Mouse (Mus musculus) naive thymus-derived CD4-positive, alpha-beta T cell, adult 2 months (primary cell): ENCODE measurements around the gene Pcdh9.

Experiments
- DNase-seq: peaks from one replicate; pipeline ENCODE4 v3.0.0-alpha.2; 2011; ENCODE audit warnings: low read depth

The Pcdh9 gene

DNA sequence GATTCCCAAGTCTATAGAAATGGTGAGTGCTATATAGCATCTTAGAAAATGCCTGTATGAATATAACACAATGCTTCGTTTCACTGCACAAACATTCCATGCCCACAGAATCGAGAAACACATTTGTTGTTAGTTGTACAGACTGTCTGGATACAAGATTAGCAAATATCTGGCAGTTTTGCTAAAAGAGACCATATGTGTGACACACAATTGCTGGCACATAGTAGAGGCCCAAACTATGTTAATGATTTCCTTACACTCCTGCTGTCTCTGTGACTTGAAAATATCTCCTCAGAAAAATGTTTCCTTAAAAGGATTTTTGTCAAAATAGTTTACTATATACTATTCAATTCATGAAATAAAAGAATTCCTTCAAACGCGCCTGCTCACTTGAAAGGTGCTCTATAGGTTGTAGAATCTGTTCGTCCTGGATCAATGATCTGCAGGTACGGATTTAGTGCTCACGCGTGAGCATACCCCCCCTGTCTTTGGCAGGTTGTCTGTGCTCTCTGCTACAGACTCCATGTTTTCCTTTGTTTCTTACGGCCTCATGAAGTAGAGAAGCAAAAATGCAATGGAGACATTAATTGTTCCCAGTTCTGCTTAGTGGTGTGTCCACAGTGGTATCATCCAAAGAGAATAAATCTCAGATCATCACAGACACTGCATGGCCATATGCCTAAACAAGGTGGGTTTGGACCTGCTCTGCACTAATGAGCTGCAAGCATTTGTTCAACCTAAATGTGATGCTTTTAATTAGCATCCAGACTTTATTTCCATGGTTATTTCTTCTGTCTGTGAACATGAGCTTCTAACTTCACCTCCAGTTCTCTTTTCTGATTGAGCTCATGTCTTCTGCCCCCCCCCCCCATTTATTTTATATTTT, 707.6 kb downstream of the Pcdh9 start:
- no peak for DNase-seq

DNA sequence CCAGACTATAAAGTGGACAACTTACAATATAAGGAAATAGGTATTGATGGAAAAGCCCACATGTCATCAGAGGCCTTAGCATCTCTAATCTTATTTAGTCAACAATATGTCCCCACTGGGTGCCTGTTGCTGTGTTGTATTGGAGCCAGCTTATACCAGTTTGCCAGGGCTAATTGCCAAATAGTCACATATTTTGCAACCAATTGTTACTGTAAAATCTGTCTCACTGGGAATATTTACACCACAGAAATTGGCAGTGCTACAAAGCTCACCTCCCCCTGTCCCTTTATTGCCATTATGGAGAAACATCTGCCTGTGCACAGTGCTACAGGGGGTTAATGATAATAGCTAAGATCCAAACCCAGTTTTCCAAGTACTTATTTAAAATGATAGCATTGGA, 721.3 kb downstream of the Pcdh9 start:
- DNase-seq: no peak

DNA sequence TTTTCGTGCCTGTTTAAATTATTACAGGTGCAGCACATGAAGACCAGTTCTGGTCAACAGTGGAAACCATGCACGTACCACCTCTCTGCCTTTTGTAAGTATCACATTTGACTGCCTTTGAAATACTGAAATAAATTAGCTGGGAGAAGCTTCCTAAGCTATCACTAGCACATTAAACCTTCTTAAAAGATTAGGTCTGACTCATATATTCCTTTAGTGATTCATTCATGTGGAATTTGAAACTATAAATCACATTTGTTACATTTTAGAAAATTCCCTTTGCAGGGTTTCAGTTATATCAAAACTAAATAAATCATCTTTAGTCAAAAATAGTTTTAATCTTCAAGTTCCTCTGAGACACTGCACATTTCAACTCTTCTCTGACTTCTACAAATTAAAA, 722.1 kb downstream of the Pcdh9 start:
- DNase-seq: no peak

DNA sequence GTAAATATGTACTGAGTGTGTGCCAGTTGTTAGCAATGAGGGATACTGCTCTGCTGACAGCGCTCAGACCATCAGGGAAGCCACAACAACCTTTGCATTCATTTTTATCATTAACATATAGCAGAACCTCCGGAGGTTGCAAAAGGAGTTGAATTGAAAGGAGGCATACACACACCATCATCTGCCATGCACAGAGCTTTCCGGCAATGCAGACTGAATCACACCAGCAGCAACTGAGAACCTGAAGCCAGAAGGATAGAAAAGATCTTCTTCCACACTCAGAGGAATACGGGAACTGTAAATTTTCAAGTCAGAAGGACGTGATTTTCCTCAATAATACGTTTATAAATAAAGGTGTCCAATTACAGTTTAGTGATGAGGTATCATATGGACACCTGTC, 747.1 kb downstream of the Pcdh9 start:
- DNase-seq: no peak

DNA sequence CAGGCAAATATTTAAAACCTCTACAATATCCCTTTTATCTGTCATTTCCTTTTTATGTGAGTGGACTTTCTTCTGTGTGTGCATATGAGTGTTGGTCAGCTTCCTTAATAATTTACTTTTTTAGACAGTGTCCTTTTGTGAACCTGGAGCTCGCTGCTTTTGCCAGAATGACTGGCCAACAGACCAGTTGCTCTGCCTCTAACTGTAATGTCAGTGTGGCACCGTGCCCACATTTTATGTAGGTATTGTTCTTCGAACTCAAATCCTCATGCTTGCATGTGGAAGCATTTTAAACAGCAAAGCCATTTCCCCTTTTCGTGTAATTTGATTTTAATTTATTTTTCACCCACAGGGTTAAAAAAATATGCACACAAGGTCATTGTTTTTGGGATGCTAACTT, 748.4 kb downstream of the Pcdh9 start:
- no peak for DNase-seq

DNA sequence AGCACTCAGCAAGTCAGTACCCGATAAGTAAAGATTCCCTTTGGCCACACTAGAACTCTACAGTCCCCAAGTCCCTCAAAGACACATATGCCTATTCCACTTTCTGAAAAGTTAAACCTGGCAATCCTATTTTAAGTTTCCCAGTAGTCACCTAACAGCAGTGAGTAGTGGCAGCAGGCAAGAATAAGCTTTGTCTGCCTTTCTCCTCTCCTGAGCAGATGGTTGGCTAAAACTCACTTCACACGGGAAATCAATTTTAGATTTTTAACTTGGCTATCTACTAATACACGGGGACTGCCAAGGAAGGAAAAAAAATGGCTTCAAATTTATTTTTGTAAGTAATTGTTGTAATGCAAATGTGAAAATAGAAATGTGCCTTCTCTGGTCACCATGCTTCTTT, 763.5 kb downstream of the Pcdh9 start:
- no peak for DNase-seq

DNA sequence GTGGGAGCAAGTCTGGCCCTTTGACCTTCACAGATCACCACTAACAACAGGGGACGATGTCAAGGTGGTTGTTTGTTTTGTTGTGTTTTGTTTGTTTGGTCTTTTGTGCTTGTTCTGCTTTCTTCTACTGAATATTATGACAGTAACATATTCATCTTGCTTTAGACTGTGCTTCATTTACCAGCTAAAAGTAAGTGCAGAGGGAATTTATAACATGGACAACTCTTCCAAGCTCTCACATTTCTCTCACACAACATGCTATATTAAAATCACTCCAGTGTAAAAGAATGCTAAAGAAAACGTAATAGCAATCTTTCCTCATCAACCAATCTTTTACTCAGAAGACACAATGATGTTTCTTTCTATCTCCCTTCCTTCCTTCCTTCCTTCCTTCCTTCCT, 787.7 kb downstream of the Pcdh9 start:
- no peak for DNase-seq

DNA sequence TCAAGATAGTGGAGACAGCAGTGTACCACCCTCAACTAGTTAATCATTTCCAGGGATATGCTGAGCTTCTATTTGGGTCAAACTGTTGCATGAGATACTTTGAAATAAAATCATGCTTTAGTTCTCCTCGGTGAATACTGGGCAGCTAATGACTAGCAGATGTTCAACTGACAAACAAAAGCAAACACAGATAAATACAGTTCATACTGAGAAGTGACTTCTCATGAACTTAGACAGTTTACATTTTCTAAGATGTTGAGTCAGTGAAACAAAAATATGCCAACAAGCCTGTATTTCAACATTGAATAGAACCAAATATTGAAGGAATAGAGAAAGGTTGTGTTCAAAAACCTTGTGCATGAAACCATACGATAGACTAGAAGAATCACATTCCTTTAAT, 795.4 kb downstream of the Pcdh9 start:
- DNase-seq: no peak

DNA sequence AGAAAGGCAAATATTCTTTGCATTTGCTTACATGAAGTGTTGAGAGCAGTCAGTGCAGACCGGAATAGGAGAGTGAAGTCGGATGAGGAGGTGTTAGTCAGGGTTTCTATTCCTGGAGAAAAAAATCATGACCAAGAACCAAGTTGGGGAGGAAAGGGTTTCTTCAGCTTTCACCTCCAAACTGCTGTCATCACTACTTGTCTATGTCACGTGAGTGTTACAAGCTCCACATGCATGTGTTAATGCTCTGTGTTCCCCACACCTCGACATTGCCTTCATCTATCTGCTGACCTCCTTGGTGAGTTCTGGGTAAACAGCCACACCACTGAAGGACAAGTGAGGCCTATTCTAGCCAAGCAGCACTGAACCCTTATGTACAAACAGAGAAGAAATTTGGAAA, 797.7 kb downstream of the Pcdh9 start:
- no peak for DNase-seq

DNA sequence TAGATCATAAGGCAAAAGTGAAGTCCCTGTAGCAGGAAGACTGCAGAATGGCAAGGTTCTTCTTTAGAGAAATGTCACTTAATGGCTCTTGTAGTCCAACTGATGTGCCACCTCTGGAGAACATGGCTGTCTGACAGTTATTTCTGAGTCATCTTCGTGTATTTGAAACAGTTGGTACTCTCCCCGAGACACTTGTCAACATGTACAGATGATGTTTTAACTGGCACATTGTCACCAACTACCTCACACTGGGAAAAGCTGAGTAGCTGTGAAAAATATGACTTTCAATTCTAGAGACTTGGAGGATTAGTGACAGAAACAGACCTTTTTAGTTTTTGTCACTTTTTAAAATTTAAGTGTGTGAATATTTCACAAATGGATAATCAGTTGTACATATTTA, 804.8 kb downstream of the Pcdh9 start:
- no peak for DNase-seq

DNA sequence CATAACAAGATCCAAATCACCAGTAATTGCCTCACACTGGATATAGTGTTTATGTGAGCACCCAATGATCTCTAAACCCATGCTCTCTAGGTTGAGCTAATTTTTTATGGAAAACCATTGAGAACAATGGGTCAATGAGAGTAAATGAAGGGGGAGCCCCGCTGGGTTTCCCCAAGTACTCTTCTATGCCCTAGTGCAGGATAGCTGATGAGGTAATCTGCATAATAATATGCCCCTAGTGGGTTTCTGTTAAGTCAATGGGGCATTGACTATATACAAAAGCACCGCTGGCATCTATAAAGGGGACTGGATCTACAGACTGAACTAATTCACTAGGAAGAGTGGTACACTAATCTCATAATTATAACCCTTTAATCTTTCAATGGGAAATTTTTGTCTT, 807.3 kb downstream of the Pcdh9 start:
- DNase-seq: no peak

DNA sequence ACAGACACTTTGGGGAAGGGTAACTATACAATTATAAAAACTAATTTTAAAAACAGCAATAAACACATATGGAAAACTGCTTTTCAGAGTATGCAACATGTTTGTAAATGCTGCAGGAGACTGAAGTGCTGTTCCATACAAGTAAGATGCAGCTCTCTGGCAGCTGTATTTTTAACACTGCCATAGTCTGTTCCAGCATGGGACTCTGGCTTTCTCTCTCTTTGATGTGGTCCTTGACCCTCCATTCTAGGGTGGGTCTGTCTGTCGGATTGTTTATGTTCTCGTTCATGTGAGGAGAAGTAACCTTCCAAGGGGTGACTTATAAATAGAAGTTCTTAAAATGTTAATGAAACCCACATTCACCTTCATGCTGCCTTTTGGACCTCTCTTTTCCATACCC, 809.6 kb downstream of the Pcdh9 start:
- DNase-seq: no peak

DNA sequence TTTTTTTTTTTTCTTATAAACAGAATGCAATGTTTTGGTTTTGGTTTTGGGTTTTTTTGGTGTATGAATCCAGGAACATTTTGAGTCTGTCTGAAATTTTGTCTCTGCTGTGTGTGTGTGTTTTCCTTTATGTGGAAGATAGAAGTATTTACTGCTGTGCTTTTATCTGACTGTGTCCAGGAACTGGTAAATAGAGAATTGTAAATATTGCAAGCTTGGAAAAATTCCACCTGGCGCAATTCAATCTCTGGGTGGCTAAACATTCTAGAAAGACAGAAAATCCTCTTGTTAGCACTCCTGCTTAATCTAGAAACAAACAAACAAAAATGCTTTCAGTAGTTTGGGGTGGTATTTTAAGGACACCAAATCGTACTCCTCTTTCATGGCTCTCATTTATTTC, 814.7 kb downstream of the Pcdh9 start:
- DNase-seq: no peak

DNA sequence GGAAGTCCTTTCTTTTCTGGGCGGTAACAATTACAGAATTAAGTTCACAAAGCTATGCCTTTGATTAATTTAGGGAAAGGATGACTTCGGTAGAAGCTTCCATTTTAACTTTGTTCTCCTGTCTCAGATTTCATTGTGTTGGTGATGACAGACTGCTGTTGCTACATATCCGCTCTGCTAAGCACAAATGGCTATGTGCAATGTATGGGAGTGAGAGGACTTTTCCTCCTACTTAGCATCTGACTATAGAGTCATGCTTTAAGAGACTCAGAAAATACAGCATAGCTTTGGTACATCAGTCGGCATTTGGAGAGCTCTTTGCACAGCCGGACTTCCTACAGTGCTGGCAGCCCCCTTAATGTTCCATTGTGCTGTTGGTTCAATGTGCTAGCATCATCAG, 818.1 kb downstream of the Pcdh9 start:
- DNase-seq: no peak

DNA sequence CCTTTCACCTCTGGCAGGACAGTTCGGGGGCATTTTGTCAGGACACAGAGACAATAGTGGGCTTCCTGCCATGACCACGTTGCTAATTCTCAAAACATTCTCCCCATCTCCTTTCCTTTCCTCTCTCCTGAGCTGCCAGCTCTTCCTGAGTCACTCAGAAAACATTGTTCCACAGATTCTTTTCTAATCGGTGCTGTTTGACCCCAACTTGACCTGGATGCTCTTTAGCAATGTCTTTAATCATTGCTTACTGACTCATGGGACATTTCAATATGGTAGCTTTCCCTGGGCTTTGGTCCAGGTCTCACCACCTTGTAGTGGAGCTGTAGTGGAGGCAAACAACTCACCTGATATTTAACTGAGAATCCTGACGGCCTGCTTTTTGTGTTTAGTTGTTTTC, 820.3 kb downstream of the Pcdh9 start:
- DNase-seq: no peak

DNA sequence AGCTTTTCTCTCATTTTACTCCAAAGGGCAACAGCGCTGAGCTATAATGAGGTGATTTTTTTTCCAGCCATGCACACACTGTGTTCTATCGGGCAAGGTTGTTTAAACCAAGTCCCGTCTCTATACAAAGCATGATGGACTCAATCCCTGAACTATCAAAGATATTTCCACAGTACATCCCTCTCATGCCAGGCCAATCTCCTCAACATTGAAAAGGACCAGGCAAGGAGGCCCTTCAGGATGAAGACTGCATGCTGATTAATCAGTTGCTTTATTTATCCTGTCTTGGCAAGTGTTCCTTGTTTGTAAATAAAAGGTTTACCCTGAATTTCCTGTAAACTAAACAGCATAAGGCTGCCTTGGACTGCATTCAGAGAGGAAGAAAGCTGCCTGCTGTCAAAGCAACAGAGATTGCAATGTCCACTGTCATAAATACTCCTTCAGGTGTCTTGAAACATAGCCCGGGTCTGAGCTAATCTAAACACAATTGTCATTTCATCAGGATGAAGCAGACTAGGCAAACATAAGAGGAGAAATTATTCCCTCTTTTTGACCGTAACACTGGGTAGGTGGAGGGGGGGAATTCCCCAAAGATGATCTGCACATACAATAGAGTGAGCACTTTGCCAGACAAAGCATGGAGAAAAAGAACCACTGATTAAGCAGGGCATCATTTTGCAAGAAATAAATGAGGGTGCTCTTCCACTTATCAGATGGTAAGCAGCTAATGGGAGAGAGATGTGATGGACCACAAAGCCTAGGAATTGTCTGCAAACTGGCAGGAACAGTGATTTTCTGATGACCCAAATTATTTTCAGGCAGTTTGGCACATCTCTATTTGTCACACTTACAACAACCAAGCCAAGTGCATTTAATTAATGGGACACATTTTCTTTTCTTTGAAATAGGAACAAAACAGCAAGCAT, 822.8 kb downstream of the Pcdh9 start:
- no peak for DNase-seq

DNA sequence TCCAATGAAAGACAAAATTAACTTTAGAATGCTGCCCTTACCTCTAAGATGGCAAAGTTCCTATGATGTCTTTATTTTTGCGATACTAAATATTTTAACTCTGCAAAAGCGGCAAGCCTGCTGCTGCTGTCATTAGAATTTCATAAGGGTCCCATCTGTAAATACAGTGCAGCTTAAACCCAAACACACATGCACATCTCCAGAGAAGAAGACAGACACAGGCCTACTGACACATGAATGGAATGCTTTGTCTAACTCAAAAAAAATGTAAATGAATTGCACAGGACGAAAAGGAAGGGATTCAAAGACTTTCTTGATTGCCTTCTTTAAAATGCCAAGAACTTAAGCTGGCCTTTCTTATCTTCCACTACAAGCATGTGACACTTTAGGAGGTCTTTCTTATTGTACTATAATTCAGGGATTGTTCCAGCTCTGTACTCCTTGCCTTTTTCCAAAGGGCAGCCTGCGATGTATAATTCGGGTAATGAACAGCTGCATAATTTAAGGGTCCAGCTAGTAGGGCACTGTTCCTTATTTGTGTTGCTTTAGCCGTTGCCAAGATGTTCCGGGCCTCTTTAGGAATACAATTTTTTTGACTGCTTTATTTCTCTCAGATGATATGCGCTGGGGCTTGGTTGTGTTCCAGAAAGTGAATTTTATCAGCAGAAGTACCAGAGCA, 823.6 kb downstream of the Pcdh9 start:
- no peak for DNase-seq

DNA sequence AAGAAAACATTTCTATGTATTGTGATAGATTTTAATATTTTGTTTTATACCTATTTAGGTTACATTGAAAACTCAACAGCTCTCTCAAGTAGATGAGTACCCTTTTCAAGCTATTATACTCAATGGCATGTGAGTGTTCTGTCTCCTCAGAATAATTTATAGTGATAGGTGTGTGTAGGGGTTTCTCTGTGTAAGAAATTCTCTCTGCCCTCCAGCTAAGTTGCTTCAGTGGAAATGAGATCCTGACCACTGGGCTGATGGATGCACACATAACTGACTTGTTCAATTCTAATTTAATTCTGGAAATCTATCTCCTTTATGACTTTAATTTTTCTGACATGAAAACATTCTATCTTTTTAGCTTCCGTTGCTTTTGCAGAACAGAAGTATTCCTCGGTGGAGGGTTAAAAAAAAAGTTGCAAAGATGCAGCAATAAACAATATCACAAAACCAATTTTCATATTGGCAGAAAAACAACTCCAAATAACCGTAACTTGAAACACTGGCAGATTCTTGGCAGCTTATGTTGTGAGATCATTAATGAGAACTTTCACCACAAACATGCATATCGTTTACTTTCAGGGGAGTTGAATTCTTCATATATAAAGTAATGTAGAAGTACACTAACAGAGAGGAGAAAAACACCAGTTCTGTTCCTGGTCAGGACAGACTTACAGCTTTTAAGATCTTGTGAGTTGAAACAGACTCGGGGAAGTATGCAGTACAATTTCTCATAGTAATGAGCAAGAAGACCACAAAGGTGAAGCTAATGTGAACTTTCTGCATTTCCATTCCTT, 828.5 kb downstream of the Pcdh9 start:
- no peak for DNase-seq

DNA sequence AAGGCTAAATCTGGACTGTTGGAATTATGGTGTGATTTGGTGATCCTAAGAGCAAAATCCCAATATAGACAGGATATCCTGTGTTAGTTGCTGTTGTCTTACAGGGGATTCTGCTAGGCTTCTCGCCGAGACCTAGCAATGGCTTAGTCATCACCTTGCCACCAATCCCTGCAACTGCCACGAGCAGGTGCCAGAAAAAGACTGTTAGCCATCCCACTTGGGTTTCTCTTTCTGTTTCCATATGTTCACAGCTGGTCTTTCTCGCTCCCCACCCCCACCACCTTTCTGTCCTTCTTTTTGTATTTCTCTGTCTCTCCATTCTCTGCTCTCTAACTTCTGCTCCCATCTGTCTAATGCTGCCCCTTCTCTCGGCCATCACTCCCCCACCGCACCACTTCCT, 831.7 kb downstream of the Pcdh9 start:
- no peak for DNase-seq

DNA sequence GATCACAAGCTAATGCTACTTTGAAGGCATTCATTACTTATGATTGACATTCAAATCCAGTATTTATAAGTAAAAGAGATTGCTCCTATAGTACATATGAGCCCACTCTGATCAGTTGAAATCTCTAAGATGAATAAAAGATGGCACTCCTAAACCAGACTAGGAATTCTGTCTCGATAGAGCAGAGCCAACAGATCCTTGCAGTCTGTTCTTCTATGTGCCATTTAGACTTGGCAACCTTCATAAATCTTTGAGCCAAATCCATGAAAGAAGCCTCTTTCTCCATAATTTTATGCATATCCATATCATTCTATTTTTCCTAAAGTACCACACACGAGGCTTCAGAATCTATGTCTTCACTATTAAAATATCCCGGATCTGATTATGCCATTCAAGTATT, 834.5 kb downstream of the Pcdh9 start:
- no peak for DNase-seq

DNA sequence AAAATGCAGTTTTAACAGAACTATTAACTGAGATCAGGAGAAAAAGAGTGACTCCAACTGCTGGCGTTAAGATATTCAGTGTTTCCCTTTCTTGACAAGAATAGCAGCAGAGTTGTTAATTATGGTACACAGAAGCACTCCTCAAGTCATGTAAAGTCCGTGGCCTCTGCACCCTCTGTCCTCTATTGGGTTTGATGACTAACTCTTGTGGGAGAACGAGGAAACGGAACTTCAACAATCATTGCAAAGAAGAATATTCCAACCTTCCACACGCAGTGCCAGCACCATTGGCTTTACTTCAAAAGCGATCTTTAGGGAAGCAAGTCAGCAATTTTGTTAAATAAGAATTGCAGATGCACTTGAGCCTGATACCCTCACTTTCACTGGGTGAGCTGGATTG, 849.9 kb downstream of the Pcdh9 start:
- no peak for DNase-seq
